Comparison of ENCODE assay signal across 8 mouse cellular contexts in the genomic region with DNA sequence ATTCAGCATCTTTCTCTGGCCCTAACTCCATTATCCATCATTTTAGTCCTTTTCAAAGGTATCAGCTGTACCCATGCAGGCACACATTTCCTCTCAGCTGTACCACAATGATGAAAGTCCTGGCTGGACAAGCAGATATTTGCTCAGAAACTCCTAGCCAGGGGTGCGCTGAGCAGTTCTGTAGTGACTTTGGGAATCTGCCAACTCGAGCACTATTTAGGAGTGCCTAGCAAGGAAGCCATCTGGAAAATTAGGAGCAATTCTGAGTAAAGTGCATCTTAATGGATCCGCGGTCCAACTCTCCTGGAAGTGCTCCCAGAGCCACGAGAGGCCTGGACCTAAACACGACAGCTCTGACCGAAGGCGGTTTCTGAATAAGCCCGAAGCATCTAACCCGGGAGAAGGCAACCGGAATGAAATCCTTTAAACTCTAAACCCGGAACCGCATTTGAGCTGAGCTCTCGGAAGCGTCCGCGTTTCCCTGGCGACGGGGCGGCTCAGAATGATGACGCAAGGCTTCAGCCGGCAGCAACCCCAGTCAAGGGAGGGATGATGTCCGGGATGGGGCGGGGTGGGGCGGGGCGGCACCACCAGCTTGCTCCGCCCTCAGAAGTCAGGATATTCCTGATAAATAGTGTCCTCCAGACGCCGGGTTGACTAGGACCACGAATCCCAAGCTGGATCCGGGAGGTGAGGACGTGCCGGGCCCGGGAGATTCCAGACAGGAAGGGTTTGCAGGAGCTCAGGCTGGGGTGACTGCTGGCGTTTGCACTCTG. TPM values are rescaled to one million over a fixed set of nuclear protein-coding genes. Genes with fewer than 3 reads are reported as not detected.
DNase-seq lines count a peak whose midpoint lies in the region; ATAC-seq lines count a peak whose summit lies in the region.

TSS of gene Acox3 (plus strand) at position 596 of the 776 bp plus-strand sequence.

- peak; percentile 87 for ATAC-seq in inflammation-experienced regulatory T-cells, adult 6 months
- peak; percentile 94 for ATAC-seq in megakaryocyte-erythroid progenitor cell, adult 5-6 weeks (replicated peaks; ENCODE audit: low FRiP score, low TSS enrichment, poor library complexity, severe bottlenecking)

- intact Hi-C loops in gastrocnemius, postnatal 14 days (cut with DNase I; ENCODE audit: low total_unique reads): no loop called here
- intact Hi-C loops in left cerebral cortex, postnatal 10 days (cut with DNase I): no loop called here

- DNase-seq in adipocyte (ENCODE audit: low spot score): peak; percentile 99
- DNase-seq in embryo, embryonic 10 days (ENCODE audit: low spot score): peak; percentile 98
- peak; percentile 96 for DNase-seq in gastrocnemius, postnatal 14 days
- peak; percentile 96 to 97 for DNase-seq in left cerebral cortex, postnatal 10 days (ENCODE audit: extremely low spot score in 1 of 2, low spot score in 2 of 2)
- peak; percentile 97 for DNase-seq in right cerebral cortex, postnatal 25 days
- peak; percentile 93 to 95 for DNase-seq in urinary bladder, postnatal 4 days (ENCODE audit: low spot score in 2 of 2)

RNA-seq across cellular contexts. Expression of gene Acox3, which starts in this region (rescaled TPM):
- total RNA-seq in gastrocnemius, postnatal 14 days (2021): 10 to 100 TPM; 12.0 to 12.9 TPM
- 10 to 100 TPM; 20.1 to 25.4 (median 23.4) TPM for polyA plus RNA-seq in inflammation-experienced regulatory T-cells, adult 6 months (2017; shearing (Covaris generic))
- 10 to 100 TPM; 25.1 to 26.4 TPM for total RNA-seq in left cerebral cortex, postnatal 10 days (2021)
- total RNA-seq in megakaryocyte-erythroid progenitor cell, adult 5-6 weeks (2014; fragmentation: Nextera tagmentation): 7.9 and 12.4 TPM in 2 replicates
- total RNA-seq in megakaryocyte-erythroid progenitor cell, adult 5-6 weeks (2017): 5.0 and 20.3 TPM in 2 replicates

Comparison
In these comparisons a context has a peak if more than half of its experiments do, and no peak if none do; other contexts are left out.
1. Peak in every context shown above with its lines: DNase-seq and ATAC-seq.